Mouse (Mus musculus) heart, postnatal 0 days (tissue): Measurements from ENCODE around the gene Nln. TPM values are rescaled to one million over a fixed set of nuclear protein-coding genes. Genes with fewer than 3 reads are reported as not detected.

ENCODE experiments used
- ATAC-seq: fragments of 200-750 bp; cut with Nextera tagmentation; 2 replicates; pipeline ENCODE4 v1.8.0; 2017; ENCODE audit warnings: low read depth, moderate number of reproducible peaks, moderate library complexity; ENCODE audit not compliant: insufficient read depth
- DNase-seq: peaks from one replicate; pipeline ENCODE4 v3.0.0-alpha.2; 2016; ENCODE audit warnings: low spot score
- H3K27ac ChIP-seq: fragments of 300-500 bp; sonication (generic); 2 replicates; pipeline ENCODE4 v1.5.1; 2014; ENCODE audit warnings: low read depth, mild to moderate bottlenecking
- H3K27me3 ChIP-seq: fragments of 300-500 bp; sonication (generic); 2 replicates; pipeline ENCODE4 v1.6.1; 2014; ENCODE audit warnings: low read length, mixed read lengths; ENCODE audit not compliant: control insufficient read depth, insufficient read depth
- H3K36me3 ChIP-seq: fragments of 300-500 bp; sonication (generic); replicated peaks from 2 replicates; pipeline ENCODE4 v1.6.1; 2014; ENCODE audit warnings: low read length, mixed read lengths; ENCODE audit not compliant: control insufficient read depth, insufficient read depth
- H3K4me1 ChIP-seq: fragments of 300-500 bp; sonication (generic); 2 replicates; pipeline ENCODE4 v1.6.1; 2014; ENCODE audit warnings: antibody characterized with exemption; ENCODE audit not compliant: control insufficient read depth, insufficient read depth
- H3K4me2 ChIP-seq: fragments of 300-500 bp; sonication (generic); 2 replicates; pipeline ENCODE4 v1.6.1; 2014; ENCODE audit warnings: low read depth, mild to moderate bottlenecking, low read length, moderate library complexity
- H3K4me3 ChIP-seq: fragments of 300-500 bp; sonication (generic); 2 replicates; pipeline ENCODE4 v1.5.1; 2014; ENCODE audit warnings: low read depth, low read length
- H3K9ac ChIP-seq: fragments of 300-500 bp; sonication (generic); replicated peaks from 2 replicates; pipeline ENCODE4 v1.6.1; 2014; ENCODE audit warnings: low read depth, low read length, mixed read lengths
- H3K9me3 ChIP-seq: fragments of 300-500 bp; sonication (generic); replicated peaks from 2 replicates; pipeline ENCODE4 v1.6.1; 2016; ENCODE audit warnings: low read length; ENCODE audit not compliant: control insufficient read depth
- CTCF ChIP-seq: IDR thresholded peaks from 2 replicates; pipeline ENCODE4 v1.5.1; 2016; ENCODE audit warnings: antibody characterized with exemption, control low read depth, low read depth
- EP300 ChIP-seq: IDR thresholded peaks from 2 replicates; pipeline ENCODE4 v1.6.1; 2016; ENCODE audit warnings: antibody characterized with exemption, low read depth
- WGBS: fragments of 180-500 bp; shearing (Covaris S2); extraction: QIAGEN DNeasy Blood & Tissue Kit; methylation state at CpG from one replicate; pipeline ENCODE4 v1.1.7; 2014; 5-methylcytosine and 5-hydroxymethylcytosine counted together
- polyA plus RNA-seq: library from polyadenylated mRNA; unstranded; fragments of >200 nt; fragmentation: Nextera tagmentation; extraction: Ambion mirVana; gene quantifications from 2 replicates; pipeline ENCODE4 v1.2.1, GENCODE M21; 2015
- total RNA-seq: library from RNA; depleted of rRNA; stranded (reverse); fragments of >200 nt; gene quantifications from 2 replicates; pipeline ENCODE4 v1.2.3, GENCODE M21; 2014; ENCODE audit warnings: low replicate concordance

Nln gene
- total and polyA plus RNA-seq, 2 experiments from 2014 or later = 16.2 to 42.2 TPM

DNA sequence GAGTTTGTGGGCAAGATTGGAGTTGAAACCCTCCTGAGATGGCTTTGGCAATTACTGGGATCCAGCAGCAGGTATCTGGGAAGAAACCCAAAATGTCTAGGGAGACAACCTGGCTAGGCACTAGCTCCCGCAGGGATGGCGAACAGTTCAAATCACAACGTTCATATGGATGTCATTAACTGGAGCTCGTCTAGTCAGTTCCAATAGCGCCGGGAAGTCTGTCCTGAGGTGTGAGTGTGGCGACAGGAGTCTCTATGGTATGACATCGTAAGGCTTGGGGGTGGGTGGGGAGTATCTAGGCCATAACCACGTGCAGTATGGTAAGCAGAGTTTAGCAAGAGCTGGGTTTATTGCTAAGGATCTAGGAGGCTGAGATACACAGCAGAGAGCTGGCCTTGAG, 46.4 kb downstream of the Nln start:
- DNase-seq (no peak), ATAC-seq (no peak)
- peaks cover 5% of the 10 kb centered on the region; the same call in 1 of the 2 replicates for H3K4me1 ChIP-seq
- H3K36me3 ChIP-seq = peaks cover 9% of the 10 kb centered on the region; the same call in 1 of the 2 replicates
- H3K4me3 ChIP-seq = no peak overlapping the region
- 75% methylated on average over 9 of the region's 9 CpGs for WGBS
- H3K27ac ChIP-seq = no peak overlapping the region
- no peaks in the 10 kb centered on the region for H3K27me3 ChIP-seq
- TF ChIP-seq EP300 (no peak), CTCF (no peak)
- no peak overlapping the region for H3K9ac ChIP-seq
- no peaks in the 10 kb centered on the region for H3K9me3 ChIP-seq
- H3K4me2 ChIP-seq = no peak overlapping the region

DNA sequence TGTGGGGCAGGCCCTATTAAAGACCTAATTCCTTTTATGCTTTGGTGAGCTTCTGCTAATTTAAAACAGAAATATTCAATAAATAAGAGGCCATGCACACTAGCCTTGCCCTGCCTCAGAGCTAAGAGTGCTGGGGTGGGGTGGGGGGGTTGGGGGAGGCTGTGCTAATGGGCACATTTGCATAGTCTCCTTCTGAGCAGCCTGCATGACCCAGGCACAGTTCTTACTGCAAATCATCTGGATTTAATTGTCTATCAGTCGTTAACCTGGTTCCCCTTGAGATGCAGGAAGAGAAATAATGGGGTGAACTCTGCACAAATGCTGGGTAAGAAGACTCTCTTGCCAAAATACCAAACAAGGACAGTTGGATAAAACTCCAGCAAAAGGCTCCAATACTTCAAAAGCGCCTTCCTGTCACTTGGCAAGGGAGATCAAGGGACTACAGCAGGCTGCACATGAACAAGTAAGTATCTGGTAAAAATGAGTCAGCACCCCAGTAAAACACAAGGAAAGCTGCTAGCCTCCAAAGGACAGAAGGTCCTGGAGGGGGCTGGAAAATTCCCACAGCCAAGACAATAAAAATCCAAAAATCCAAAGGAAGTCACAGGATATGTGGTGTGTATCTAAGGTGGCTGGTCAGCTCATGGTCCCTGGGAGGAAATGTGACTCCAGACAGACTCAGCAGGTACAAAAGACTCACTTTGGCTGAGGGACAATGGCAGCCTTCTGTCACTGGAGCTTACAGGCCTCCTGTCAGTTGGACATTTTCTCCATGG, 47.3 kb downstream of the Nln start:
- Histone ChIP-seq H3K36me3 (0 out of 2 replicates have a peak, but pooled peaks cover 6% of the 10 kb centered on the region), H3K4me1 (peaks cover 5% of the 10 kb centered on the region; the same call in 1 of the 2 replicates), H3K9me3 (no peaks in the 10 kb centered on the region), H3K4me2 (no peak overlapping the region), H3K27ac (no peak overlapping the region), H3K27me3 (no peaks in the 10 kb centered on the region), H3K9ac (no peak overlapping the region), H3K4me3 (no peak overlapping the region)
- DNase-seq (no peak), ATAC-seq (no peak)
- TF ChIP-seq CTCF (no peak), EP300 (no peak)
- WGBS = 64% methylated on average over 2 of the region's 2 CpGs

DNA sequence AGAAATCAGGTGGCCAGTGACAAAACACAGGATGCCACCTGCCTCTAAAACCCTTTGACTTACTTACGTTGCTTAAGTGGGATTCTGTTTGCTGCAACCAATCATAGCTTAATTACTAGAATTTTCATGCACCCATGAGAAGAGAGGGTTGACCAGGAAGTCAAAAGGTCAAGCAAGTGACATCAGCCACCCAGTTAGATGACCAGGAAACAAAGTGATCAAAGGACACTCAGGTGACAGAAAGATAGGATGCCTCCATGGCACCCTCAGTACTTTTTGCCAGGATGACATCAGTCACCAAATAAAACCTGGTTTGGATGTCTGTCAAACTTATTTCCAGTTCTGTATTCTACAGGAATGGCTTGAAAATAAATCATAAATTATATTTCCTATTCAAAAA, 49.2 kb downstream of the Nln start:
- Histone ChIP-seq H3K4me3 (no peak overlapping the region), H3K4me2 (no peak overlapping the region), H3K4me1 (peaks cover 5% of the 10 kb centered on the region; the same call in 1 of the 2 replicates), H3K9me3 (no peaks in the 10 kb centered on the region), H3K9ac (no peak overlapping the region), H3K36me3 (0 out of 2 replicates have a peak, but pooled peaks cover 10% of the 10 kb centered on the region), H3K27me3 (no peaks in the 10 kb centered on the region), H3K27ac (no peak overlapping the region)
- 64% methylated on average over 1 of the region's 1 CpGs for WGBS
- no peak for ATAC-seq
- no peak for TF ChIP-seq CTCF
- TF ChIP-seq EP300 = no peak
- no peak for DNase-seq

DNA sequence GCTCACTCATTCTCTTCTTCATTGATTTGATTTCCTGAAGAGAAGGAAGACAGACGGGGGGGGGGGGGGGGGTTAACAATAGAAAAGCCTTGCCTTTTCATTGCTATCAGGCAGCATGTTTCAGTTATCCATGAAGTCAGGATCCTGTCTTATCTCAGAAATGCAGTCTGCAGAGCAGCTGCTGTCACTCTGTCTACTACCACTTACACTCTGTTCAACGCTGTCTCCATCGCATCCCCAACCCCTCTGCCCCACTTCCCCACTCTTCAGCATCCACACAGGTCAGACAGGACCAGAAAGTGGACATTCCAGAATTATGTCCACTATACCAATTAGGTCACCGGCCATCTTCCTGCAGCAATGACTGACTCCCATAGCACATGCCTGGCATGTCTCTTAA, 49.9 kb downstream of the Nln start:
- 0 out of 2 replicates have a peak, but pooled peaks cover 10% of the 10 kb centered on the region for H3K36me3 ChIP-seq
- 22% methylated on average over 4 of the region's 4 CpGs for WGBS
- H3K9me3 ChIP-seq = no peaks in the 10 kb centered on the region
- no peak for ATAC-seq
- no peak overlapping the region for H3K4me3 ChIP-seq
- TF ChIP-seq CTCF (no peak), EP300 (no peak)
- no peak for DNase-seq
- no peaks in the 10 kb centered on the region for H3K27me3 ChIP-seq
- H3K9ac ChIP-seq = no peak overlapping the region
- H3K4me2 ChIP-seq = no peak overlapping the region
- no peak overlapping the region for H3K27ac ChIP-seq
- H3K4me1 ChIP-seq = peaks cover 5% of the 10 kb centered on the region; the same call in 1 of the 2 replicates

DNA sequence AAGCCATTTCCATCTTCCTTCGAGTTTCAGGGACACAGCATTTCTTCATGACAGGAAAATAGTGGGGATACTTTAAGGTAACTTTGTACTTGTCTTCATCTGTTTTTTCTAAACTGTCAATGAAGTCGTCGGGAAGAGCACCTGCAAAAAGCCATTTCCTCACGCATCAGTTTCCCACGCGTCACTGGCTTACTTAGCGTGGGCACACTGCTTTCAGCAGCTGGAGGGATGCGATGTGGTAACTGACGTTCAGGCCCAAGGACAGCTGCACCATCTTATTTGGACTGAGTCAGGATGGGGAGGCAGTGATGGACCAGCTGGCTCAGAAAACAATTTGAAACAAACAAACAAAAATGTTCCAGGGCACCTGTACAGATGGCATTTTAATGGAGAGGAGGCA, 50.7 kb downstream of the Nln start:
- Histone ChIP-seq H3K4me3 (no peak overlapping the region), H3K27me3 (no peaks in the 10 kb centered on the region), H3K9me3 (no peaks in the 10 kb centered on the region), H3K4me2 (no peak overlapping the region), H3K9ac (no peak overlapping the region), H3K4me1 (peaks cover 5% of the 10 kb centered on the region; the same call in 1 of the 2 replicates), H3K27ac (no peak overlapping the region), H3K36me3 (0 out of 2 replicates have a peak, but pooled peaks cover 10% of the 10 kb centered on the region)
- DNase-seq (no peak), ATAC-seq (no peak)
- 80% methylated on average over 9 of the region's 9 CpGs for WGBS
- TF ChIP-seq EP300 (no peak), CTCF (no peak)
